Mouse (Mus musculus) cerebellum, adult 2 months (tissue): Measurements from ENCODE around the gene Terb1.

Source experiments
- CTCF ChIP-seq: fragments of 200-500 bp; IDR thresholded peaks from 2 replicates; pipeline ENCODE4 v1.5.1; 2011; ENCODE audit warnings: low read depth, mild to moderate bottlenecking, control low read depth, low read length, moderate library complexity, borderline replicate concordance; ENCODE audit not compliant: insufficient read depth
- POLR2A ChIP-seq: fragments of 200-500 bp; IDR thresholded peaks from 2 replicates; pipeline ENCODE4 v1.6.1; 2011; ENCODE audit warnings: low read length, control low read depth, borderline replicate concordance; ENCODE audit not compliant: insufficient read depth

- TF ChIP-seq CTCF (no peak), POLR2A (no peak)
Measured at GRCm38 (mm10) chr8:104436591-104436990, 73.1 kb downstream of the Terb1 start.
